Mouse (Mus musculus): ENCODE measurements around the gene Thtpa. TPM values are rescaled to one million over a fixed set of nuclear protein-coding genes. Genes with fewer than 3 reads are reported as not detected.

The Thtpa gene
- polyA plus RNA-seq, 1 experiment from 2014 or later: 20.7 TPM

DNA sequence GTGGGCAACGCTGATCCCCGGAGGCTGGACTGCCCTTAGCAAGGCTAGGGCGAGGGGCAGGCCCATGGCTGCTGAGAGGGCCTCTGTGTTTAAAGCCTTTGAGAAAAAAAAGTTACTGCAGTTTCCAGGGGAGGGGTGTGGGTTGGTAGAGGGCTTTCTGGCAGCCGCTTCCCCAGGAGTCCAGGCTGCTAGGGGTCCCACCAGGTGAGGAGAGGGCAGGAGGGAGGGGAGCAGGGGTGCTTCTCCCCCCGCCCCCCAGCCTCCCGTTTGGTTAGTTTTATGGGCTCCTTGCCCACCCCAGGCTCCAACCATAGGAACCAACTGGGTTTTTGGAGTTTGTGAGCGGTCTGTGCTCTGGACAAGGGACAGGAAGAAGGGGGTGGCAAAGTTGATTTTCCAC, 32.7 kb upstream of the Thtpa start:
- H3K4me1 ChIP-seq (ENCODE audit: control insufficient read depth, insufficient read depth, low read length): peaks cover 12% of the 10 kb centered on the region
- no peak overlapping the region for H3K9ac ChIP-seq (ENCODE audit: low read depth, low read length)
- 43% methylated on average over 7 of the region's 7 CpGs for WGBS
- H3K27me3 ChIP-seq (replicated peaks; ENCODE audit: control insufficient read depth, insufficient read depth, low read length): no peaks in the 10 kb centered on the region
- H3K9me3 ChIP-seq (ENCODE audit: control insufficient read depth, low read length): no peaks in the 10 kb centered on the region
- no peak for ATAC-seq
- H3K4me2 ChIP-seq (ENCODE audit: low read depth, low read length): no peak overlapping the region
- no peak overlapping the region for H3K27ac ChIP-seq (ENCODE audit: low read length)
- H3K36me3 ChIP-seq (ENCODE audit: control insufficient read depth, insufficient read depth, low read length): no peaks in the 10 kb centered on the region
- H3K4me3 ChIP-seq (ENCODE audit: low read length): no peak overlapping the region

DNA sequence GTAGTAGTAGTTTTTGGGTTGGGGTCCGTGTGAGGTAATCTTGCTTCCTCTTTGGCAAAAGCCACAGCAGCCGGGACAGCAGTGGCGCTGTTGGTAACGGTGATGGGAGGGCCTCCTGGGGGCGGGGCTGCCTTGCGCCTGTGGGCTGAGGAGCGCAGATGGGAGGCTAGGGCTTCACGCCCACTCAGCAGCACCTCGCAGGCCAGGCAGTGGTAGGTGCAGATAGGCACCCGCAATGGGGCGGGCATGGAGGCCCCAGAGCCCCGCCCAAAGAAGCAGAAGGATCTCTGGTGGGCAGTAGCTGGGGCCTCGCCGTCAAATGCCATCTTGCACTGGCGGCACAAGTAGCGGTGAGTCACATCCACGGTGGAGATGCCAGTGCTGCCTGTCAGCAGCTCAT, 32.0 kb upstream of the Thtpa start:
- WGBS: 18% methylated on average over 17 of the region's 17 CpGs

DNA sequence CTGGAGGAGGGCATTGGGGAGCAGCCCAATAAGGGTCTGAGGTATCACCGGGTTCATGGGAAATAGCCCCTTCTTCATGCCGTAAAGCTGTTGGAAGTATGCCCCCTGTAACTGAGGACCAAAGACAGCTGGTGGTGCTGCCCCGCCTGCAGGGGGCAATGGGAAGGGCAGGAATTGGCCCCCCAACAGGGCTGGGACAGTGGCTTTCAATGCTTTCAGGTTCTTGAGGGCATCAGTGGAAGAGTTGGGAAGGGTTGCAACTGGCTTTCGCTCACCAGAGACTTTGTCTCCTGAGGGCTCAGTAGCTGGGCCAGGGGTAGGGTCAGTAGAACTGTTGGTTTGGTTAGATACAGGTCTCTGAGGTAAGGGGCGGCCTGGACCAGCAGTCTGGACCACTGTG, 31.5 kb upstream of the Thtpa start:
- H3K27ac ChIP-seq (ENCODE audit: low read length): no peak overlapping the region
- no peaks in the 10 kb centered on the region for H3K27me3 ChIP-seq (replicated peaks; ENCODE audit: control insufficient read depth, insufficient read depth, low read length)
- H3K4me2 ChIP-seq (ENCODE audit: low read depth, low read length): no peak overlapping the region
- no peaks in the 10 kb centered on the region for H3K36me3 ChIP-seq (ENCODE audit: control insufficient read depth, insufficient read depth, low read length)
- H3K4me3 ChIP-seq (ENCODE audit: low read length): no peak overlapping the region
- no peaks in the 10 kb centered on the region for H3K9me3 ChIP-seq (ENCODE audit: control insufficient read depth, low read length)
- H3K9ac ChIP-seq (ENCODE audit: low read depth, low read length): no peak overlapping the region
- peaks cover 12% of the 10 kb centered on the region for H3K4me1 ChIP-seq (ENCODE audit: control insufficient read depth, insufficient read depth, low read length)
- no peak for ATAC-seq
- 88% methylated on average over 5 of the region's 5 CpGs for WGBS

More for the DNA sequence above, 32.0 kb upstream of the Thtpa start:
- Histone ChIP-seq H3K9me3 (ENCODE audit: control insufficient read depth, low read length) (no peaks in the 10 kb centered on the region), H3K4me2 (ENCODE audit: low read depth, low read length) (no peak overlapping the region), H3K4me3 (ENCODE audit: low read length) (no peak overlapping the region), H3K9ac (ENCODE audit: low read depth, low read length) (no peak overlapping the region), H3K27me3 (replicated peaks; ENCODE audit: control insufficient read depth, insufficient read depth, low read length) (no peaks in the 10 kb centered on the region), H3K36me3 (ENCODE audit: control insufficient read depth, insufficient read depth, low read length) (no peaks in the 10 kb centered on the region), H3K4me1 (ENCODE audit: control insufficient read depth, insufficient read depth, low read length) (peaks cover 12% of the 10 kb centered on the region), H3K27ac (ENCODE audit: low read length) (no peak overlapping the region)
- ATAC-seq: peak; percentile 81

DNA sequence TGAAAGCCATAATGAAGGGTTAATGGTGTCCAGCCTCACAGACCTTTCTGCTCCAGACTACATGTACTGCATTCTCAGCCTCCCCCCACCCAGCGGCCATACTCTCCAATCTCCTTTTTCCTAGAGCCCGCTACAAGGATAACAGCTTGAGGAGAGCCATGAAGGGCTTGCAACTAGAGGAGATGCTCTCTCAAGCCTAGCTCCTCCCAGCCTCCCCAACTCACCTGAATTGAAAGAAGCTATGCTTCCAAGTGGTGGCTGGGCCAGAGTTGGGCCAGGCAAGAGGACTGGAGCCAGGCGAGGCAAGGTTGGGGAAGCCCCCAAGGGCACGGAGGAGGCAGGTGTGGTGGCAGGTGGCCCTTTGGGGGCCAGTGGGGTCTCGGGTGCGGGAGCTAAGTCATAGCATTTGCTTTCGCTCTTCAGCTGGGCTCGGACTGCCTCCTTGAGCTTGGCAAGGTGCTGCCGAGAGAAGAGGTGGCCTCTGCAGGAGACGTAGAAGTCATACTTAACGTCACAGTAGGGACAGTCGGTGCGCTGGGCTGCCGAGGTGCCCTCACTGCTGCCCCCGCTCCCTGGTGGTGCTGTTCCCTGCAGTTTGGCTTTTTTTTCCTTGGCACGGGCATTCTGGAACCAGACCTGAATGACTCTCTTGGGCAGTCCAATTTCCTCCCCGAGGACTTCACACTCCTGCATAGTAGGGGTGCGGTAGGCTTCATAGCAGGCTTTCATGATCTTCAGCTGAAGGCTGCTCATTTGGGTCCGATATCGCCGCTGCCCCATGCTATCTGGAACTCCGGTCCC, 30.8 kb upstream of the Thtpa start:
- 87% methylated on average over 22 of the region's 22 CpGs for WGBS
- H3K36me3 ChIP-seq (ENCODE audit: control insufficient read depth, insufficient read depth, low read length): no peaks in the 10 kb centered on the region
- no peak overlapping the region for H3K4me3 ChIP-seq (ENCODE audit: low read length)
- H3K9me3 ChIP-seq (ENCODE audit: control insufficient read depth, low read length): no peaks in the 10 kb centered on the region
- H3K4me1 ChIP-seq (ENCODE audit: control insufficient read depth, insufficient read depth, low read length): peaks cover 12% of the 10 kb centered on the region
- ATAC-seq: no peak
- H3K4me2 ChIP-seq (ENCODE audit: low read depth, low read length): no peak overlapping the region
- no peak overlapping the region for H3K9ac ChIP-seq (ENCODE audit: low read depth, low read length)
- no peaks in the 10 kb centered on the region for H3K27me3 ChIP-seq (replicated peaks; ENCODE audit: control insufficient read depth, insufficient read depth, low read length)
- H3K27ac ChIP-seq (ENCODE audit: low read length): no peak overlapping the region

DNA sequence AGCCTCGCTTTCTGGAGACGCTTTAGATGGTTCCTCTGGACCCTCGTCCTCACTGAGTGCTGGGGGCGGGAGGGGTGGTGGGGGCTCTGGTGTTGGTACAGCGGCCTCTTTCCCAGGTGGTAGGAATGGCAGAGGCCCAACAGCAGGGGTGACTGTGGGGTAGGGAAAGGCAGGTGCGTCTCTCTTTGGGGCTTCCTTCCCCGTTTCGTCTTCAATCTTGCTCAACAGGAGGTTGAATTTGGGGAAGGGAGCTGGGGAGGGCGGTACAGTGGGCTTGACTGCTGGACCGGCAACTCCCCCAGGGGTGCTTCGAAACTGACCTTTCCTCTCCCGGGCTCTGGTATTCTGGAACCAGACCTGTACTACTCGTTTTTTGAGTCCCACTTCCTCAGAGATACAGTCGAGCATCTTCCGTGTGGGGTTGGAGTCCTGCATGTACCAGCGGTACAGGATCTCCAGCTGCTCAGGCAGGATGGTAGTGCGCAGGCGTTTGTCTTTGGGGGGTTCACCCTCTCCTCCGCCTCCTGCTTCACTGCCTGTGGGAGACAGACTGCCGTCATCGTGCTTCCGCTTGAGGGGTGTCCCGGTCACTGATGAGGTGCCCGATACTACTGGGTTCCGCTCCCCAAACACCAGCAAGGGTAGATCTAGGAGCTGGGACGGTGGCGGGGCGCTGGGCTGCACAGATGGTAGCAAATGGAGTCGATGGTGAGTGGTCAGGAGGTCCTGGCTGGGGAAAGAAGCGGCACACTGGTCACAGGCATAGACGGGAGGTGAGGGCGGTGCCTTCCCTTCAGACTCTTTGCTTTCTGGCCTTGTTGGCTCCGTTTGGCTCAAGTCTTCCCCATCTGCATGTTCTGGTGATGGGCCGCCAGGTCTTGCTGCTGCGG, 29.9 kb upstream of the Thtpa start:
- H3K9me3 ChIP-seq (ENCODE audit: control insufficient read depth, low read length): no peaks in the 10 kb centered on the region
- H3K4me3 ChIP-seq (ENCODE audit: low read length): no peak overlapping the region
- H3K27ac ChIP-seq (ENCODE audit: low read length): no peak overlapping the region
- peaks cover 10% of the 10 kb centered on the region for H3K4me1 ChIP-seq (ENCODE audit: control insufficient read depth, insufficient read depth, low read length)
- H3K4me2 ChIP-seq (ENCODE audit: low read depth, low read length): no peak overlapping the region
- no peaks in the 10 kb centered on the region for H3K27me3 ChIP-seq (replicated peaks; ENCODE audit: control insufficient read depth, insufficient read depth, low read length)
- 77% methylated on average over 35 of the region's 35 CpGs for WGBS
- no peaks in the 10 kb centered on the region for H3K36me3 ChIP-seq (ENCODE audit: control insufficient read depth, insufficient read depth, low read length)
- no peak overlapping the region for H3K9ac ChIP-seq (ENCODE audit: low read depth, low read length)
- no peak for ATAC-seq

DNA sequence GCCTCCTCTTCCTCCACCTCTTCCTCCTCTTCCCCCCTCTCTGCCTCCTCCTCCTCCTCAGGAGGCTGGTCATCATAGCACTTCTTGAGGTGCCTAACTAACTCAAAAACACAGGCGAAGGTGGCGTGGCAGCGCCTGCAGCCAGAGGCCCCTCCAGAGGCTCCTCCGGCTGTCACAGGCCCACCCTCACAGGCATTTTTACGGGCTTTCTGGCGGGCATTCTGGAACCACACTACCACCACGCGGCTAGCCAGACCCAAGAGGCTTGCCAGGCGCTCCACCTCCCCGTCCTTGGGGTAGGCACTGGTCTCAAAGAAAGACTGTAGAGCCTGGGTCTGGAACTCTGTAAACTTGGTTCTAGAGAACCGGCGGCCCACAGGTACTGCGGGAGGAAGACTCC, 29.2 kb upstream of the Thtpa start:
- Histone ChIP-seq H3K4me3 (ENCODE audit: low read length) (no peak overlapping the region), H3K27me3 (replicated peaks; ENCODE audit: control insufficient read depth, insufficient read depth, low read length) (no peaks in the 10 kb centered on the region), H3K9me3 (ENCODE audit: control insufficient read depth, low read length) (no peaks in the 10 kb centered on the region), H3K4me1 (ENCODE audit: control insufficient read depth, insufficient read depth, low read length) (peaks cover 8% of the 10 kb centered on the region), H3K36me3 (ENCODE audit: control insufficient read depth, insufficient read depth, low read length) (no peaks in the 10 kb centered on the region), H3K27ac (ENCODE audit: low read length) (no peak overlapping the region), H3K9ac (ENCODE audit: low read depth, low read length) (no peak overlapping the region), H3K4me2 (ENCODE audit: low read depth, low read length) (no peak overlapping the region)
- WGBS: 88% methylated on average over 13 of the region's 13 CpGs
- ATAC-seq: no peak

DNA sequence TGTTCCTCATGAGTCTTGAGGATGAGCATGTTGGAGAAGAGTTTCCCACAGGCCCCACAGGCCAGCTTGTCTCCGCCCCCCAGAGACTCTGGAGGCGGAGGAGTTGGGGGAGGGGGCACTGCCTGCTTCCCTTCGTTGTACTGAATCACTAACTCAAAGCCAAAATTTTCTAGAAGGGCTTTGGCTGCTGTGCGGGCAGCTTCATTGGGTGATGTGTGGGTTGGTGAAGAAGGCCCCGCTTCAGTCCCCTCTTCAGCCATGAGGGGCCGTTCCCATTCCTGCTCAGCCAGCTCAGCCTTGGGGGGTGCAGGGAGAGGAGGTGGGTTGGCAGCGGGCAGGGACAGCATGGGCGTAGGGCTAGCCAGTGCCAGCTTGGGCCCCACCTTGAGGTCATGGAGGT, 28.5 kb upstream of the Thtpa start:
- no peak overlapping the region for H3K9ac ChIP-seq (ENCODE audit: low read depth, low read length)
- no peaks in the 10 kb centered on the region for H3K36me3 ChIP-seq (ENCODE audit: control insufficient read depth, insufficient read depth, low read length)
- H3K4me2 ChIP-seq (ENCODE audit: low read depth, low read length): no peak overlapping the region
- H3K4me1 ChIP-seq (ENCODE audit: control insufficient read depth, insufficient read depth, low read length): peaks cover 8% of the 10 kb centered on the region
- no peak overlapping the region for H3K27ac ChIP-seq (ENCODE audit: low read length)
- WGBS: 90% methylated on average over 8 of the region's 8 CpGs
- no peaks in the 10 kb centered on the region for H3K9me3 ChIP-seq (ENCODE audit: control insufficient read depth, low read length)
- no peak overlapping the region for H3K4me3 ChIP-seq (ENCODE audit: low read length)
- H3K27me3 ChIP-seq (replicated peaks; ENCODE audit: control insufficient read depth, insufficient read depth, low read length): no peaks in the 10 kb centered on the region
- ATAC-seq: no peak

DNA sequence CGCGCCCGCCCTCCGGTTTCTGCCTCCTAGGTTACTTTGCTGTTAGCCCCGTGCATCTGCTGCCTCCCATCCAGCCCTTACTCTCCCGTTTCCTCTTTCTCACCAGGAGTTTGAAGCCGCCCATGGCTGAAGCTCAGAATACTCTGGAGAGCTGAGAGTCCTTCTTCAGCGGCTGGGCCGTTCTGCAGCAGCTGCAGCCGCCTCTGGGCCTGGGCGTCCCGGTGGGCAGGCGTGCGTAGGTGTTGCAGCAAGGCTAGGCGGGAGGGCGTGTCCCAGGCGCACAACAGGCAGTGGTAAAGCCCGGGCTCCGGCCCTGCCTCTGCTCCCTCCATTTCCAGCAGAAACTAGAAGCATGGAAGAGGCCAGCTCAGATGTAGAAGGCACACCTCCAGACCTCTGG, 22.8 kb upstream of the Thtpa start:
- Histone ChIP-seq H3K27ac (ENCODE audit: low read length) (no peak overlapping the region), H3K4me2 (ENCODE audit: low read depth, low read length) (0 out of 2 replicates have a peak overlapping the region, but pooled peaks have one; percentile 17), H3K9ac (ENCODE audit: low read depth, low read length) (no peak overlapping the region), H3K27me3 (replicated peaks; ENCODE audit: control insufficient read depth, insufficient read depth, low read length) (no peaks in the 10 kb centered on the region), H3K36me3 (ENCODE audit: control insufficient read depth, insufficient read depth, low read length) (no peaks in the 10 kb centered on the region), H3K4me3 (ENCODE audit: low read length) (no peak overlapping the region), H3K4me1 (ENCODE audit: control insufficient read depth, insufficient read depth, low read length) (no peaks in the 10 kb centered on the region), H3K9me3 (ENCODE audit: control insufficient read depth, low read length) (no peaks in the 10 kb centered on the region)
- ATAC-seq: peak; percentile 56
- WGBS: 27% methylated on average over 19 of the region's 19 CpGs

DNA sequence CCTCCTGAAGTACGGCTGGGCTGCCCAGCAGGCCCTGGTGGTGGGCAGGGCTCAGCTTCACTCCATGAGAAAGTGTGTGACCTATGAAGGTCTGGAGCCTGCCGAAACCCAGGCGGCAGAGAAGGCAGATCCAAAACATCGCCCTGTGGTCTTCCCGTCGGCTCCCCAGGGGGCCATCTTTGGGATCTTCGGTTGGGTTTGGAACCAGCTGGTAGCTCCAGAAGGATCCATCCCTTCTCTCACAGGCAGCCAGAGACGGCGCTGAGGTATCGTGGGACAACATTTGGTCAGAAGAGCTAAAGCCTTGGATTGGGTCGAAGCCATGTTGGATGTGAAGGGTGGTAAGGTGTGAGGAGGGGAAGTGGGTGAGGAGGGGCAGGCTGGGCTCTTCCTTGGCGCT, 20.2 kb upstream of the Thtpa start:
- Histone ChIP-seq H3K36me3 (ENCODE audit: control insufficient read depth, insufficient read depth, low read length) (no peaks in the 10 kb centered on the region), H3K4me3 (ENCODE audit: low read length) (no peak overlapping the region), H3K9me3 (ENCODE audit: control insufficient read depth, low read length) (no peaks in the 10 kb centered on the region), H3K4me1 (ENCODE audit: control insufficient read depth, insufficient read depth, low read length) (peaks cover 6% of the 10 kb centered on the region; the same call in 1 of the 2 replicates), H3K27ac (ENCODE audit: low read length) (no peak overlapping the region), H3K9ac (ENCODE audit: low read depth, low read length) (no peak overlapping the region), H3K27me3 (replicated peaks; ENCODE audit: control insufficient read depth, insufficient read depth, low read length) (no peaks in the 10 kb centered on the region), H3K4me2 (ENCODE audit: low read depth, low read length) (no peak overlapping the region)
- ATAC-seq: no peak
- 90% methylated on average over 12 of the region's 12 CpGs for WGBS

Measured in intestine, embryonic 16.5 days (tissue).